Mouse (Mus musculus) limb, embryonic 15.5 days (tissue): ENCODE data around the gene Mrps33. TPM values are rescaled to one million over a fixed set of nuclear protein-coding genes. Genes with fewer than 3 reads are reported as not detected.

Source experiments
- ATAC-seq: fragments of 200-750 bp; cut with Nextera tagmentation; 2 replicates; pipeline ENCODE4 v1.8.0; 2017; ENCODE audit warnings: low read depth, moderate TSS enrichment; ENCODE audit not compliant: insufficient number of reproducible peaks, low FRiP score, low TSS enrichment
- H3K27ac ChIP-seq: fragments of 300-500 bp; sonication (generic); 2 replicates; pipeline ENCODE4 v1.5.1; 2015; ENCODE audit warnings: moderate library complexity, mild to moderate bottlenecking, inconsistent platforms
- H3K27me3 ChIP-seq: fragments of 300-500 bp; sonication (generic); 2 replicates; pipeline ENCODE4 v1.6.1; 2015; ENCODE audit warnings: inconsistent platforms
- H3K36me3 ChIP-seq: fragments of 300-500 bp; sonication (generic); 2 replicates; pipeline ENCODE4 v1.6.1; 2015; ENCODE audit warnings: inconsistent platforms
- H3K4me1 ChIP-seq: fragments of 300-500 bp; sonication (generic); 2 replicates; pipeline ENCODE4 v1.6.1; 2015; ENCODE audit warnings: inconsistent platforms
- H3K4me2 ChIP-seq: fragments of 300-500 bp; sonication (generic); 2 replicates; pipeline ENCODE4 v1.6.1; 2015; ENCODE audit warnings: mild to moderate bottlenecking, inconsistent platforms
- H3K4me3 ChIP-seq: fragments of 300-500 bp; sonication (generic); 2 replicates; pipeline ENCODE4 v1.5.1; 2015; ENCODE audit warnings: mild to moderate bottlenecking, inconsistent platforms
- H3K9ac ChIP-seq: fragments of 300-500 bp; sonication (generic); 2 replicates; pipeline ENCODE4 v1.6.1; 2015; ENCODE audit warnings: inconsistent platforms
- H3K9me3 ChIP-seq: fragments of 300-500 bp; sonication (generic); 2 replicates; pipeline ENCODE4 v1.6.1; 2016; ENCODE audit warnings: inconsistent platforms
- whole genome bisulfite sequencing: fragments of 180-500 bp; shearing (Covaris S2); methylation state at CpG from one replicate; pipeline ENCODE4 v1.1.7; 2015; 5-methylcytosine and 5-hydroxymethylcytosine counted together
- polyA plus RNA-seq: library from polyadenylated mRNA; unstranded; fragments of >200 nt; fragmentation: Nextera tagmentation; extraction: Ambion mirVana; gene quantifications from 2 replicates; pipeline ENCODE4 v1.2.1, GENCODE M21; 2015

The Mrps33 gene
- polyA plus RNA-seq, 1 experiment from 2014 or later = 166 TPM

- no peak for ATAC-seq
- no peak overlapping the region for H3K9ac ChIP-seq
- H3K4me2 ChIP-seq = no peak overlapping the region
- no peaks in the 10 kb centered on the region for H3K27me3 ChIP-seq
- WGBS = 92% methylated on average over 7 of the region's 7 CpGs
- no peaks in the 10 kb centered on the region for H3K9me3 ChIP-seq
- H3K27ac ChIP-seq = no peak overlapping the region
- H3K4me1 ChIP-seq = no peaks in the 10 kb centered on the region
- H3K36me3 ChIP-seq = peaks cover 24% of the 10 kb centered on the region
- no peak overlapping the region for H3K4me3 ChIP-seq
Observed at GRCm38 (mm10) chr6:39800977-39801376, 9.8 kb downstream of the Mrps33 start.

GRCm38 (mm10) chr6:39797076-39797475, 13.7 kb downstream of the Mrps33 start:
- no peak overlapping the region for H3K27ac ChIP-seq
- H3K9me3 ChIP-seq = no peaks in the 10 kb centered on the region
- no peak overlapping the region for H3K4me3 ChIP-seq
- ATAC-seq = no peak
- H3K9ac ChIP-seq = no peak overlapping the region
- no peaks in the 10 kb centered on the region for H3K27me3 ChIP-seq
- no peaks in the 10 kb centered on the region for H3K4me1 ChIP-seq
- no peak overlapping the region for H3K4me2 ChIP-seq
- 66% methylated on average over 2 of the region's 2 CpGs for WGBS
- H3K36me3 ChIP-seq = peaks cover 14% of the 10 kb centered on the region

GRCm38 (mm10) chr6:39796150-39796549, 14.6 kb downstream of the Mrps33 start:
- no peak overlapping the region for H3K9ac ChIP-seq
- no peaks in the 10 kb centered on the region for H3K4me1 ChIP-seq
- peaks cover 11% of the 10 kb centered on the region for H3K36me3 ChIP-seq
- H3K4me3 ChIP-seq = no peak overlapping the region
- ATAC-seq = no peak
- no peaks in the 10 kb centered on the region for H3K27me3 ChIP-seq
- H3K27ac ChIP-seq = no peak overlapping the region
- no peaks in the 10 kb centered on the region for H3K9me3 ChIP-seq
- H3K4me2 ChIP-seq = no peak overlapping the region
- 76% methylated on average over 1 of the region's 1 CpGs for WGBS

GRCm38 (mm10) chr6:39791806-39792205, 19.0 kb downstream of the Mrps33 start:
- H3K27ac ChIP-seq = no peak overlapping the region
- H3K4me1 ChIP-seq = peaks cover 5% of the 10 kb centered on the region; the same call in 1 of the 2 replicates
- ATAC-seq = no peak
- 37% methylated on average over 5 of the region's 5 CpGs for WGBS
- H3K9ac ChIP-seq = no peak overlapping the region
- no peaks in the 10 kb centered on the region for H3K36me3 ChIP-seq
- H3K27me3 ChIP-seq = no peaks in the 10 kb centered on the region
- H3K4me2 ChIP-seq = no peak overlapping the region
- no peak overlapping the region for H3K4me3 ChIP-seq
- H3K9me3 ChIP-seq = no peaks in the 10 kb centered on the region

GRCm38 (mm10) chr6:39788408-39788807, 22.4 kb downstream of the Mrps33 start:
- Histone ChIP-seq H3K9ac (no peak overlapping the region), H3K9me3 (no peaks in the 10 kb centered on the region), H3K4me2 (no peak overlapping the region)

GRCm38 (mm10) chr6:39787783-39788182, 23.0 kb downstream of the Mrps33 start:
- Histone ChIP-seq H3K4me1 (peaks cover 5% of the 10 kb centered on the region; the same call in 1 of the 2 replicates), H3K27ac (no peak overlapping the region), H3K4me3 (no peak overlapping the region), H3K9ac (no peak overlapping the region), H3K4me2 (no peak overlapping the region), H3K27me3 (no peaks in the 10 kb centered on the region), H3K36me3 (no peaks in the 10 kb centered on the region), H3K9me3 (no peaks in the 10 kb centered on the region)
- 17% methylated on average over 9 of the region's 9 CpGs for WGBS
- ATAC-seq = no peak

More at GRCm38 (mm10) chr6:39788408-39788807, 22.4 kb downstream of the Mrps33 start:
- ATAC-seq = no peak
- Histone ChIP-seq H3K36me3 (no peaks in the 10 kb centered on the region), H3K4me1 (peaks cover 5% of the 10 kb centered on the region; the same call in 1 of the 2 replicates), H3K4me3 (no peak overlapping the region), H3K27me3 (no peaks in the 10 kb centered on the region), H3K27ac (no peak overlapping the region)

GRCm38 (mm10) chr6:39785944-39786343, 24.8 kb downstream of the Mrps33 start:
- Histone ChIP-seq H3K4me2 (no peak overlapping the region), H3K9me3 (no peaks in the 10 kb centered on the region), H3K27me3 (no peaks in the 10 kb centered on the region), H3K27ac (no peak overlapping the region), H3K36me3 (no peaks in the 10 kb centered on the region), H3K4me3 (no peak overlapping the region), H3K4me1 (peaks cover 14% of the 10 kb centered on the region; the same call in 1 of the 2 replicates), H3K9ac (no peak overlapping the region)
- WGBS = 44% methylated on average over 5 of the region's 5 CpGs
- ATAC-seq = no peak

GRCm38 (mm10) chr6:39783521-39783920, 27.3 kb downstream of the Mrps33 start:
- no peak overlapping the region for H3K4me2 ChIP-seq
- WGBS = 66% methylated on average over 7 of the region's 7 CpGs
- peaks cover 17% of the 10 kb centered on the region; the same call in 1 of the 2 replicates for H3K4me1 ChIP-seq
- H3K27me3 ChIP-seq = no peaks in the 10 kb centered on the region
- no peak for ATAC-seq
- no peaks in the 10 kb centered on the region for H3K36me3 ChIP-seq
- no peak overlapping the region for H3K27ac ChIP-seq
- no peak overlapping the region for H3K4me3 ChIP-seq
- H3K9ac ChIP-seq = no peak overlapping the region
- H3K9me3 ChIP-seq = no peaks in the 10 kb centered on the region

GRCm38 (mm10) chr6:39782618-39783017, 28.2 kb downstream of the Mrps33 start:
- Histone ChIP-seq H3K4me1 (peaks cover 14% of the 10 kb centered on the region; the same call in 1 of the 2 replicates), H3K36me3 (no peaks in the 10 kb centered on the region), H3K9ac (no peak overlapping the region), H3K9me3 (no peaks in the 10 kb centered on the region), H3K27me3 (no peaks in the 10 kb centered on the region), H3K27ac (no peak overlapping the region), H3K4me2 (no peak overlapping the region), H3K4me3 (no peak overlapping the region)
- ATAC-seq = no peak
- 39% methylated on average over 3 of the region's 3 CpGs for WGBS

GRCm38 (mm10) chr6:39781766-39782530, 28.8 kb downstream of the Mrps33 start:
- ATAC-seq = no peak
- no peaks in the 10 kb centered on the region for H3K9me3 ChIP-seq
- peak overlapping the region; percentile 63 for H3K27ac ChIP-seq
- H3K4me1 ChIP-seq = peaks cover 12% of the 10 kb centered on the region; the same call in 1 of the 2 replicates
- peak overlapping the region; percentile 41; the same call in 1 of the 2 replicates for H3K4me2 ChIP-seq
- WGBS = 48% methylated on average over 17 of the region's 17 CpGs
- no peaks in the 10 kb centered on the region for H3K36me3 ChIP-seq
- no peaks in the 10 kb centered on the region for H3K27me3 ChIP-seq
- no peak overlapping the region for H3K9ac ChIP-seq
- no peak overlapping the region for H3K4me3 ChIP-seq

GRCm38 (mm10) chr6:39780857-39781666, 29.7 kb downstream of the Mrps33 start:
- H3K9ac ChIP-seq = no peak overlapping the region
- 8% methylated on average over 18 of the region's 18 CpGs for WGBS

GRCm38 (mm10) chr6:39778506-39778905, 32.3 kb downstream of the Mrps33 start:
- Histone ChIP-seq H3K27me3 (no peaks in the 10 kb centered on the region), H3K4me2 (no peak overlapping the region), H3K4me1 (peaks cover 12% of the 10 kb centered on the region; the same call in 1 of the 2 replicates), H3K9ac (no peak overlapping the region), H3K36me3 (no peaks in the 10 kb centered on the region), H3K4me3 (no peak overlapping the region), H3K9me3 (no peaks in the 10 kb centered on the region), H3K27ac (no peak overlapping the region)
- ATAC-seq = no peak
- WGBS = 23% methylated on average over 1 of the region's 1 CpGs

More at GRCm38 (mm10) chr6:39780857-39781666, 29.7 kb downstream of the Mrps33 start:
- H3K27ac ChIP-seq = peak overlapping the region; percentile 63
- H3K27me3 ChIP-seq = no peaks in the 10 kb centered on the region
- peak overlapping the region; percentile 21 for H3K4me3 ChIP-seq
- no peaks in the 10 kb centered on the region for H3K36me3 ChIP-seq
- peak overlapping the region; percentile 41 for H3K4me2 ChIP-seq
- H3K4me1 ChIP-seq = peaks cover 12% of the 10 kb centered on the region; the same call in 1 of the 2 replicates
- ATAC-seq = no peak
- H3K9me3 ChIP-seq = no peaks in the 10 kb centered on the region
